Mouse (Mus musculus) MEL (cell line): ENCODE results near the gene Bicral. TPM values are rescaled to one million over a fixed set of nuclear protein-coding genes. Genes with fewer than 3 reads are reported as not detected.

Source experiments
- DNase-seq: peaks from one replicate; pipeline ENCODE4 v3.0.0; 2011; ENCODE audit warnings: low read depth, low spot score
- H3K27ac ChIP-seq: 2 replicates; pipeline ENCODE4 v1.5.1; 2012; ENCODE audit warnings: low read depth, mild to moderate bottlenecking, control low read depth, low read length, moderate library complexity; ENCODE audit not compliant: control insufficient read depth
- H3K27me3 ChIP-seq, 2 experiments: fragments of 150-350 bp in 1 of 2; sonication (generic) in 1 of 2; 2 replicates each; pipeline ENCODE4 v1.6.1; 2012; ENCODE audit warnings: low read length in 2 of 2, mild to moderate bottlenecking in 2 of 2, improper control_type of control experiment in 1 of 2, moderate library complexity in 1 of 2; ENCODE audit not compliant: insufficient read depth in 2 of 2, control insufficient read depth in 1 of 2
- H3K36me3 ChIP-seq, 2 experiments: 2 replicates each; pipeline ENCODE4 v1.6.1; 2012 to 2014; ENCODE audit warnings: low read length in 2 of 2, improper control_type of control experiment in 1 of 2, inconsistent platforms in 1 of 2, mild to moderate bottlenecking in 1 of 2; ENCODE audit not compliant: insufficient read depth in 2 of 2, control insufficient read depth in 1 of 2
- H3K4me1 ChIP-seq, 2 experiments: fragments of 150-350 bp in 1 of 2; sonication (generic) in 1 of 2; 2 replicates each; pipeline ENCODE4 v1.6.1; 2012; ENCODE audit warnings: low read length in 2 of 2, improper control_type of control experiment in 1 of 2, mild to moderate bottlenecking in 1 of 2; ENCODE audit not compliant: insufficient read depth in 2 of 2, control insufficient read depth in 1 of 2
- H3K4me3 ChIP-seq, 2 experiments: fragments of 150-350 bp in 1 of 2; sonication (generic) in 1 of 2; 2 replicates each; pipeline ENCODE4 v1.5.1; 2012; ENCODE audit warnings: low read depth in 2 of 2, low read length in 2 of 2, mild to moderate bottlenecking in 2 of 2, moderate library complexity in 2 of 2, control low read depth in 1 of 2, improper control_type of control experiment in 1 of 2; ENCODE audit not compliant: control insufficient read depth in 1 of 2, insufficient read depth in 1 of 2
- H3K79me2 ChIP-seq: 2 replicates; pipeline ENCODE4 v1.6.1; 2012; ENCODE audit warnings: mild to moderate bottlenecking, low read length, moderate library complexity; ENCODE audit not compliant: control insufficient read depth, poor library complexity, insufficient read depth
- H3K9ac ChIP-seq: 2 replicates; pipeline ENCODE4 v1.6.1; 2012; ENCODE audit warnings: low read depth, mild to moderate bottlenecking, control low read depth, low read length, moderate library complexity; ENCODE audit not compliant: control insufficient read depth, poor library complexity, severe bottlenecking
- H3K9me3 ChIP-seq: fragments of 150-350 bp; sonication (generic); replicated peaks from 2 replicates; pipeline ENCODE4 v1.6.1; 2012; ENCODE audit warnings: mild to moderate bottlenecking, low read length, improper control_type of control experiment, moderate library complexity; ENCODE audit not compliant: insufficient read depth
- BHLHE40 ChIP-seq: IDR thresholded peaks from 2 replicates; pipeline ENCODE4 v1.6.1; 2012; ENCODE audit warnings: low read depth, mild to moderate bottlenecking, inconsistent platforms, low read length, improper control_type of control experiment, borderline replicate concordance
- CHD1 ChIP-seq: IDR thresholded peaks from 2 replicates; pipeline ENCODE4 v1.6.1; 2012; ENCODE audit warnings: low read depth, mild to moderate bottlenecking, inconsistent platforms, low read length, improper control_type of control experiment
- CHD2 ChIP-seq: IDR thresholded peaks from 2 replicates; pipeline ENCODE4 v1.6.1; 2011; ENCODE audit warnings: low read length, improper control_type of control experiment
- E2F4 ChIP-seq: IDR thresholded peaks from 2 replicates; pipeline ENCODE4 v1.6.1; 2011; ENCODE audit warnings: low read depth, low read length, improper control_type of control experiment, borderline replicate concordance
- ELF1 ChIP-seq: IDR thresholded peaks from 2 replicates; pipeline ENCODE4 v1.6.1; 2014; ENCODE audit warnings: low read depth, mild to moderate bottlenecking, inconsistent platforms, low read length, improper control_type of control experiment, moderate library complexity
- EP300 ChIP-seq, 2 experiments: IDR thresholded peaks; 2 replicates each; pipeline ENCODE4 v1.6.1; 2011; ENCODE audit warnings: improper control_type of control experiment in 2 of 2, low read length in 2 of 2, low read depth in 1 of 2, mild to moderate bottlenecking in 1 of 2
- ETS1 ChIP-seq: IDR thresholded peaks from 2 replicates; pipeline ENCODE4 v1.6.1; 2012; ENCODE audit warnings: low read depth, mild to moderate bottlenecking, inconsistent platforms, low read length, improper control_type of control experiment, moderate library complexity
- GABPA ChIP-seq: IDR thresholded peaks from 2 replicates; pipeline ENCODE4 v1.6.1; 2012; ENCODE audit warnings: low read depth, mild to moderate bottlenecking, inconsistent platforms, low read length, improper control_type of control experiment, moderate library complexity
- HCFC1 ChIP-seq: IDR thresholded peaks from 2 replicates; pipeline ENCODE4 v1.6.1; 2012; ENCODE audit warnings: low read depth, mild to moderate bottlenecking, inconsistent platforms, low read length, improper control_type of control experiment, moderate library complexity
- JUND ChIP-seq: IDR thresholded peaks from 2 replicates; pipeline ENCODE4 v1.6.1; 2011; ENCODE audit warnings: low read depth, mild to moderate bottlenecking, improper control_type of control experiment, low read length
- KAT2A ChIP-seq: conservative IDR thresholded peaks from 2 replicates; pipeline ENCODE4 v1.6.1; 2012; ENCODE audit warnings: low read depth, low read length, improper control_type of control experiment, inconsistent platforms
- MAX ChIP-seq: IDR thresholded peaks from 2 replicates; pipeline ENCODE4 v1.6.1; 2011; ENCODE audit warnings: low read length, improper control_type of control experiment
- MAZ ChIP-seq: IDR thresholded peaks from 2 replicates; pipeline ENCODE4 v1.6.1; 2012; ENCODE audit warnings: low read depth, mild to moderate bottlenecking, inconsistent platforms, low read length, improper control_type of control experiment
- MEF2A ChIP-seq: IDR thresholded peaks from 2 replicates; pipeline ENCODE4 v1.6.1; 2014; ENCODE audit warnings: low read depth, mild to moderate bottlenecking, inconsistent platforms, low read length, improper control_type of control experiment; ENCODE audit not compliant: poor library complexity, insufficient replicate concordance, severe bottlenecking; ENCODE audit errors: extremely low read depth
- MXI1 ChIP-seq: IDR thresholded peaks from 2 replicates; pipeline ENCODE4 v1.6.1; 2011; ENCODE audit warnings: mild to moderate bottlenecking, low read depth, low read length, improper control_type of control experiment
- MYB ChIP-seq: IDR thresholded peaks from 2 replicates; pipeline ENCODE4 v1.6.1; 2011; ENCODE audit warnings: mild to moderate bottlenecking, low read depth, low read length, improper control_type of control experiment
- MYC ChIP-seq: IDR thresholded peaks from 2 replicates; pipeline ENCODE4 v1.6.1; 2011; ENCODE audit warnings: low read depth, mild to moderate bottlenecking, low read length, improper control_type of control experiment, moderate library complexity
- NELFE ChIP-seq: IDR thresholded peaks from 2 replicates; pipeline ENCODE4 v1.6.1; 2011; ENCODE audit warnings: low read depth, low read length, improper control_type of control experiment
- NRF1 ChIP-seq: IDR thresholded peaks from 2 replicates; pipeline ENCODE4 v1.6.1; 2014; ENCODE audit warnings: low read depth, mild to moderate bottlenecking, inconsistent platforms, low read length, improper control_type of control experiment, moderate library complexity; ENCODE audit not compliant: poor library complexity, insufficient read depth, severe bottlenecking
- POLR2A ChIP-seq, 2 experiments: IDR thresholded peaks; 2 replicates each; pipeline ENCODE4 v1.6.1; 2011 to 2012; ENCODE audit warnings: low read length in 2 of 2, mild to moderate bottlenecking in 2 of 2, control low read depth in 1 of 2, improper control_type of control experiment in 1 of 2, low read depth in 1 of 2, moderate library complexity in 1 of 2; ENCODE audit not compliant: control insufficient read depth in 1 of 2, insufficient read depth in 1 of 2, poor library complexity in 1 of 2
- POLR2AphosphoS2 ChIP-seq: IDR thresholded peaks from 2 replicates; pipeline ENCODE4 v1.6.1; 2011; ENCODE audit warnings: low read length, improper control_type of control experiment
- POLR2AphosphoS5 ChIP-seq: IDR thresholded peaks from 2 replicates; pipeline ENCODE4 v1.6.1; 2012; ENCODE audit warnings: low read depth, borderline replicate concordance, mild to moderate bottlenecking, inconsistent platforms, low read length, moderate library complexity, mixed read lengths
- RAD21 ChIP-seq: IDR thresholded peaks from 2 replicates; pipeline ENCODE4 v1.6.1; 2011; ENCODE audit warnings: mild to moderate bottlenecking, low read depth, low read length, improper control_type of control experiment
- RCOR1 ChIP-seq: IDR thresholded peaks from 2 replicates; pipeline ENCODE4 v1.6.1; 2012; ENCODE audit warnings: low read depth, mild to moderate bottlenecking, inconsistent platforms, low read length, improper control_type of control experiment
- TAL1 ChIP-seq: IDR thresholded peaks from 2 replicates; pipeline ENCODE4 v1.6.1; 2012; ENCODE audit warnings: mild to moderate bottlenecking, inconsistent platforms, low read length, moderate library complexity, mixed read lengths
- TBP ChIP-seq: IDR thresholded peaks from 2 replicates; pipeline ENCODE4 v1.8.0; 2011; ENCODE audit warnings: low read depth, low read length, improper control_type of control experiment
- TCF12 ChIP-seq: IDR thresholded peaks from 2 replicates; pipeline ENCODE4 v1.6.1; 2014; ENCODE audit warnings: low read depth, mild to moderate bottlenecking, inconsistent platforms, low read length, improper control_type of control experiment, moderate library complexity
- UBTF ChIP-seq: IDR thresholded peaks from 2 replicates; pipeline ENCODE4 v1.6.1; 2012; ENCODE audit warnings: low read depth, mild to moderate bottlenecking, inconsistent platforms, low read length, improper control_type of control experiment, moderate library complexity, borderline replicate concordance; ENCODE audit not compliant: insufficient read depth
- USF1 ChIP-seq: IDR thresholded peaks from 2 replicates; pipeline ENCODE4 v1.6.1; 2014; ENCODE audit warnings: low read depth, mild to moderate bottlenecking, inconsistent platforms, low read length, improper control_type of control experiment, moderate library complexity
- USF2 ChIP-seq, 2 experiments: IDR thresholded peaks; 2 replicates each; pipeline ENCODE4 v1.6.1; 2011 to 2012; ENCODE audit warnings: improper control_type of control experiment in 2 of 2, low read length in 2 of 2, borderline replicate concordance in 1 of 2, inconsistent platforms in 1 of 2, low read depth in 1 of 2, mild to moderate bottlenecking in 1 of 2; ENCODE audit not compliant: insufficient read depth in 1 of 2
- ZC3H11A ChIP-seq: IDR thresholded peaks from 2 replicates; pipeline ENCODE4 v1.6.1; 2012; ENCODE audit warnings: low read depth, mild to moderate bottlenecking, inconsistent platforms, low read length, improper control_type of control experiment
- ZKSCAN1 ChIP-seq: IDR thresholded peaks from 2 replicates; pipeline ENCODE4 v1.6.1; 2012; ENCODE audit warnings: low read depth, mild to moderate bottlenecking, inconsistent platforms, low read length, improper control_type of control experiment, moderate library complexity
- ZMIZ1 ChIP-seq: IDR thresholded peaks from 2 replicates; pipeline ENCODE4 v1.6.1; 2012; ENCODE audit warnings: low read depth, mild to moderate bottlenecking, inconsistent platforms, low read length, improper control_type of control experiment, moderate library complexity
- ZNF384 ChIP-seq: IDR thresholded peaks from 2 replicates; pipeline ENCODE4 v1.6.1; 2012; ENCODE audit warnings: low read depth, mild to moderate bottlenecking, inconsistent platforms, low read length, improper control_type of control experiment
- polyA plus RNA-seq, 2 experiments: library from polyadenylated mRNA; stranded (reverse) in 1 of 2; unstranded in 1 of 2; fragments of >175 nt in 1 of 2; fragments of >200 nt in 1 of 2; gene quantifications; 2 replicates each; pipeline versions ENCODE4 v1.2.1 to v1.2.4; 2012; ENCODE audit warnings: low replicate concordance in 2 of 2, low read depth in 1 of 2; ENCODE audit not compliant: insufficient read length in 2 of 2, insufficient read depth in 1 of 2, missing spikeins in 1 of 2
- total RNA-seq: library from RNA; depleted of rRNA; stranded (reverse); fragments of 300-350 nt; gene quantifications from 2 replicates; pipeline ENCODE4 v1.2.3, GENCODE M21; 2012

Bicral gene
- total and polyA plus RNA-seq, 3 experiments, result 3.7 to 6.9 TPM; not detected in 1

DNA sequence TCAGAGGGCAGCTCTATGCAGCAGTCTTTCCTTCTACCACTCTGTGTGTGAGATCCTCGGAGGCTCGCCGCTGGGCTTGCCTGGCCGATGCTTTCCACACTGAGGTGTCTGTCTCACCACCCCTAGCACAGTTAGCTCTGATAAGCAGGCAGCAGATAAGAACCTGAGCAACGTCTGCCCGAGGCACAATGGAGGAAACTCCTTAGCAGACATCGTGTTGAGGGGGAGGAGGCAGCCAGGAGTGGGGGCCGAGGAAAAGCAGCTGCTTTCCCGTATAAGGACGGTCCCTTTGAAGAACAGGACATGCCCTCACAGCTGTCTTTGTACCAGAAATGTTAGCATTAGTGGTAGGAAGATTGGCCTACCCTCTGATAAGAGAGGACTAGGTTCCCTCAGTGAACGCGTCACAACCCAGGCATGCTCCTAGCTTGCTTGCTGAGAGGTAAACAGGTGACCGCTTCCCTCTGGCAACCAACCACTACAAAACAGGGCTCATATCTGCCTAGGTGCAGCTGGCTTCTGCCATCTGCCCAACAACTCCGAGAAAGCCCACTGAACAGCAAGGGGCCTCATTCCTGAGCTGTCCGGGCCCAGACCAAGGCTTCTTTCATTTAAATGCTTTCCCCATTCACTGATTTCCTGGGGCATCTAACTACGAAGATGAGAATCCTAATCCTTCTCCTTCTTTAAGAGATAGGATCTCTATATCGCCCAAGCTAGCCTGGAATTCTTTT, 27.8 kb upstream of the Bicral start:
- DNase-seq, result peak; percentile 85
- peak overlapping the region; percentile 32 to 43 for H3K4me3 ChIP-seq
- H3K4me1 ChIP-seq, result peaks cover 10 to 44% of the 10 kb centered on the region in 2 experiments
- no peaks in the 10 kb centered on the region for H3K9me3 ChIP-seq
- no peaks in the 10 kb centered on the region for H3K27me3 ChIP-seq
- peaks cover 0 to 24% of the 10 kb centered on the region in 2 experiments; a peak in 2 of 4 replicates for H3K36me3 ChIP-seq
- H3K9ac ChIP-seq, result peak overlapping the region; percentile 54
- H3K27ac ChIP-seq, result peak overlapping the region; percentile 91
- peaks cover 9% of the 10 kb centered on the region for H3K79me2 ChIP-seq
- TF ChIP-seq CHD2 (peak; percentile 37; the same call in 1 of the 2 replicates), MYB (peak; percentile 80), JUND (no peak), GABPA (no peak), EP300 (IDR thresholded peaks at IDR 0.05; ENCODE audit: low read depth in 1 of 2, low read length in 2 of 2) (peak; percentile 82 to 91), RAD21 (no peak), RCOR1 (peak; percentile 79), NELFE (peak; percentile 59), MAZ (peak; percentile 90), ZC3H11A (peak; percentile 24), E2F4 (no peak), ELF1 (no peak), NRF1 (0 out of 2 replicates have a peak, but pooled peaks have one; percentile 25), ZNF384 (0 out of 2 replicates have a peak, but pooled peaks have one; percentile 54), ETS1 (peak; percentile 85), CHD1 (no peak; the same call in 1 of the 2 replicates), POLR2AphosphoS2 (0 out of 2 replicates have a peak, but pooled peaks have one; percentile 39), POLR2AphosphoS5 (no peak), BHLHE40 (no peak; the same call in 1 of the 2 replicates), USF2 (IDR thresholded peaks at IDR 0.05; ENCODE audit: borderline replicate concordance in 1 of 2, insufficient read depth in 1 of 2, low read depth in 1 of 2, low read length in 2 of 2) (no peak), TCF12 (peak; percentile 86), ZMIZ1 (peak; percentile 79; the same call in 1 of the 2 replicates), USF1 (no peak), UBTF (no peak), TAL1 (peak; percentile 62), MYC (peak; percentile 43; the same call in 1 of the 2 replicates), POLR2A (IDR thresholded peaks at IDR 0.05; ENCODE audit: control insufficient read depth in 1 of 2, insufficient read depth in 1 of 2, low read depth in 1 of 2, low read length in 2 of 2, poor library complexity in 1 of 2) (peak in 1 of 2 experiments; percentile 65; a peak in 2 of 4 replicates), HCFC1 (0 out of 2 replicates have a peak, but pooled peaks have one; percentile 12), TBP (peak; percentile 66; the same call in 1 of the 2 replicates), ZKSCAN1 (0 out of 2 replicates have a peak, but pooled peaks have one; percentile 54), KAT2A (no peak), MXI1 (peak; percentile 76; the same call in 1 of the 2 replicates), MEF2A (peak; percentile 47; the same call in 1 of the 2 replicates), MAX (peak; percentile 61; the same call in 1 of the 2 replicates)
